Mouse (Mus musculus): ENCODE results near the gene Zfp93.

DNA sequence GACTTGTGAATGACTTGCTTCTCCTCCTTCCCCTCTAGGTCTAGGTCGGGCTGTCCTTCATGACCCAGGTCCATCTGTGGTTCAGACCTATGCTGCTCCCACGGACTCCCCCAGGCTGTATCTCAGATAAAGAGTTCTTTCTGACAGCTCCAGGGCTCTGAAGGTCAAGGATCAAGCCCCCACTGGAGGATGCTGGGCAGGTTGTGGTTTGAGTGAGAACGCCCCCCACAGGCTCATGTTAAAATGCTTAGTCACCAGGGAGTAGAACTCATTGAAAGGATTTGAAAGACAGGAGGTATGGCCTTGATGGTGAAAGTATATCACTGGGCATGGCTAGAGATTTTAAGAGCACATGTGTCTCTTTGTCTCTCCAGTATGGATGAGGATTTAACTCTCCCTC, 964 bp upstream of the Zfp93 start:
- no peak for TF ChIP-seq POLR2A (IDR thresholded peaks at IDR 0.05; ENCODE audit: insufficient read depth, low read depth, low read length)
- no peak for TF ChIP-seq CTCF (IDR thresholded peaks at IDR 0.05; ENCODE audit: insufficient read depth, low read depth, low read length)
